Mouse (Mus musculus): ENCODE results near the gene Dop1b. TPM values are rescaled to one million over a fixed set of nuclear protein-coding genes. Genes with fewer than 3 reads are reported as not detected.

The Dop1b gene
- polyA plus RNA-seq (2012; rRNA removed; ENCODE audit: low replicate concordance), result 67.2 and 67.3 TPM in 2 replicates

DNA sequence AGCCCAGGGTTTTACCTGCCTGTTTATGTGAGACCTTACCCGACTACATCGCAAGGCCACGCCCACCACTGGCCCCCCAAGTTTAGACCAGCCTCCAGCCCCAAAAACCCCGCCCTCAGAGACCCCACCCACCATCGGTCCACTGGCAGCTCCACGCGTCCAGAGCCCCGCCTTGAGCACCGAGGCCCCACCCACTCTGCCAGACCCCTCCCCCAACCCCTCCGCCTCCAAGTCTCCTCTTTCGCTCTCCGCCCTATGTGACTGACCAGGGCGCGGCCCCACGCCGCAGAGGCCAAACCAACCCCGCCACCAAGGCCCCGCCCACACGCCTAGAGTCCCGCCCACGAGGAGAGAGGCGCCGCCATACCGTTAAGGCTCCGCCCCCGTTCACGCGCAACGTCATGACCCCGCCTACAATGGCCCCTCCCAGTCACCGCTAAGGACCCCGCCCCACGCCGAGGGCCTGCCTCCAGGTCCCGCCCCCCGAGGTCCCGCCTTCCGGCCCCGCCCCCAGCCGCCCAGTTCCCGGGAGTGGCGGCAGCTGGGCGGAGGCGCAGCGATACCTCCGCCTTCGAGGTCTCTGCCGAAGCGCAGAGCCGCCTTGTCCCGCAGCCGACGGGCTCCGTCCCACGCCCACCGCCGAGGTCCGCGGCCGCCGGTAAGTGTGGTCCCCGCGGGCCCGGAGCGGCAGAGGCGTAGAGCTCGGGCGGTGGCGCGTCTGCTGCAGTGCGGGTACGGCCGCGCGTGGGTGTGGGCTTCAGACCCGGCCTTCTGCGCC is at the start of gene Dop1b:
TSS of gene Dop1b (plus strand) at position 494 of the 778 bp plus-strand sequence.

DNA sequence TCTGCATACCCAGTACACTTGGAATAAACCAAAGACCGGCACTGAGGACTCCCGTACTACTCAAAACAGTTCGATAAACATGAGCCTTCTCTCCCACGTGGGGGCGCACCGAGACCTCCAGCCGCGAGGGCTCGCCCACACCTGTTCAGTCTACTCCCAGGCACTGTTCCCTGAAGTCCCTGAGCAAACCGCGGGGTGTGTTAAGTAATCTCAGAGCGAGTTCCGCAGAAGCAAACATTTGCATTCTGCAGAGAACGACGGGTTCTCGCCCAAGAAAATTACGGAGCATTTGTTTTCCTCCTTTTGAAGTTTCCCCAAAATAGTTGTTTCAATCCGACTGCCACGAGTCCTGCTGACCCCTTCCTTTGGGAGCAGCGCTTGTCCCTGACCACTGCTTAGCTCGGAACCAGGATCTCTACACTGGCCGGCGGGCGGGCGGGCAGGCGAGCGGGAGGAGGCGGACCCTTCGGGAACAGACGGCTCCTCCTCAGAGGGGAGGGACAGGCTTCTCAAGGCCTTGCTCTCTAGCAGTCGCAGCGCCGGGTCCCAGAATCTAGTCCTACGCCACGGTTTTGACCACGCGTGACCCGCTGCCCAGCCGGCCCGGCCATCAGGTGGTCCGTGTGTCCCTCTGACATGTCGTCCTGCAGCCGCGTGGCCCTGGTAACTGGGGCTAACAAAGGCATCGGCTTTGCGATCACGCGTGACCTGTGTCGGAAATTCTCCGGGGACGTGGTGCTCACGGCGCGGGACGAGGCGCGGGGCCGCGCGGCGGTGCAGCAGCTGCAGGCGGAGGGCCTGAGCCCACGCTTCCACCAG is 28.8 kb upstream of the Dop1b start, which contains the start of gene Cbr3:
TSS of gene Cbr3 (plus strand) at position 527 of the 819 bp plus-strand sequence.

DNA sequence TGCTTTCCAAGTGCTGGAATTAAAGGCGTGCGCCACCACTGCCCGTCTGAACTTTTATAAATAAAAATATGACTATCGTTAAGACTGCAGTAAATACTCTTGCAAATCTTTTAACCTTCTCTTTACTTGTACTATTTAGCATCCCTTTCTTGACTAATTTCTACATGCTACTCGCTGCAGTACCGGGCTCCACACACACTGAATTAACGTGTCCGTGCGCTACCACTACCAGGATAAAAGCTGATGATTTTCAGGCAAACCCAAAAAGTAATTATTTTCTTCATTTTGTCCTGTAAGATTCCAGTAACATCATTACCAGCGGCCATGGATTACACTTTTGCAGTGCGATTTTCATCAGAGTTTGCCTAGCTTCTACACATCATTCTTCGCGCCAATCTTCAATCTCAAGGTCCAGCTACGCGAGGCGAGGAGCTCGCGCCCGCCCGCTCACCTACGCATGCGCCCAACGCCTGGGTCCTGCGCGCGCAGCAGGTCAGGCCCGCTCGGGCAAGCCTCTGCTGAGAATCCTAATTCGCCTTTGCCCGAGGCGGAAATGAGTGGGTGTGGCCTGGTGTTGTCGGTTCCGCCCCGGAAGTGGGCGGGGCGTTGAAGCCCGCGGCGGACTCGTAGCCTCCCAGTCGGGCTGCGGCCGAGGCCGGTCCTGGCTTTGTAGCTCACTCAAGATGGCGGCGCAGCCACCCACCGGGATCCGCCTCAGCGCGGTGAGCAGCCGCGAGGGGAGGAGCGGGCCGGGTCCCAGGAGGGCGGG is 120.1 kb downstream of the Dop1b start, which contains the start of gene Morc3:
TSS of gene Morc3 (plus strand) at position 495 of the 769 bp plus-strand sequence.

Other genes with a start within 250 kb of the Dop1b start
- 3.8 and 6.6 TPM in 2 replicates for gene Setd4, start 107.8 kb upstream of the Dop1b start, polyA plus RNA-seq (2012; rRNA removed; ENCODE audit: low replicate concordance)
- gene Cbr1, start 106.1 kb upstream of the Dop1b start, polyA plus RNA-seq (2012; rRNA removed; ENCODE audit: low replicate concordance), result 484 and 611 TPM in 2 replicates
- not detected in 2 replicates for gene Gm5678, start 83.8 kb upstream of the Dop1b start, polyA plus RNA-seq (2012; rRNA removed; ENCODE audit: low replicate concordance)
- 6.6 and 76.2 TPM in 2 replicates for gene Cbr3, start 28.7 kb upstream of the Dop1b start, polyA plus RNA-seq (2012; rRNA removed; ENCODE audit: low replicate concordance)
- gene Morc3, start 120.2 kb downstream of the Dop1b start, polyA plus RNA-seq (2012; rRNA removed; ENCODE audit: low replicate concordance), result 1.2 TPM in 2 replicates
- 1.6 and 3.3 TPM in 2 replicates for gene Chaf1b, start 172.0 kb downstream of the Dop1b start, polyA plus RNA-seq (2012; rRNA removed; ENCODE audit: low replicate concordance)